Mouse (Mus musculus) liver, embryonic 15.5 days (tissue): ENCODE measurements around the gene Bcap29. TPM values are rescaled to one million over a fixed set of nuclear protein-coding genes. Genes with fewer than 3 reads are reported as not detected.
"Not testable (repeated sequence)": the region's sequence is repeated elsewhere in the genome, so short reads cannot be mapped to it uniquely, and the experiment has no call there.

Experiments used
- ATAC-seq: fragments of 200-750 bp; cut with Nextera tagmentation; 2 replicates; pipeline ENCODE4 v1.8.0; 2017; ENCODE audit warnings: moderate number of reproducible peaks, mild to moderate bottlenecking, moderate library complexity; ENCODE audit not compliant: insufficient read depth
- H3K27ac ChIP-seq: fragments of 300-500 bp; sonication (generic); replicated peaks from 2 replicates; pipeline ENCODE4 v1.5.1; 2015; ENCODE audit warnings: mild to moderate bottlenecking, inconsistent platforms
- H3K27me3 ChIP-seq: fragments of 300-500 bp; sonication (generic); 2 replicates; pipeline ENCODE4 v1.6.1; 2015; ENCODE audit warnings: mild to moderate bottlenecking, inconsistent platforms
- H3K36me3 ChIP-seq: fragments of 300-500 bp; sonication (generic); replicated peaks from 2 replicates; pipeline ENCODE4 v1.6.1; 2015; ENCODE audit warnings: moderate library complexity, mild to moderate bottlenecking, inconsistent platforms
- H3K4me1 ChIP-seq: fragments of 300-500 bp; sonication (generic); replicated peaks from 2 replicates; pipeline ENCODE4 v1.6.1; 2015; ENCODE audit warnings: inconsistent platforms
- H3K4me2 ChIP-seq: fragments of 300-500 bp; sonication (generic); 2 replicates; pipeline ENCODE4 v1.6.1; 2015; ENCODE audit warnings: moderate library complexity, mild to moderate bottlenecking, inconsistent platforms
- H3K4me3 ChIP-seq: fragments of 300-500 bp; sonication (generic); replicated peaks from 2 replicates; pipeline ENCODE4 v1.5.1; 2015; ENCODE audit warnings: mild to moderate bottlenecking, inconsistent platforms
- H3K9ac ChIP-seq: fragments of 300-500 bp; sonication (generic); 2 replicates; pipeline ENCODE4 v1.6.1; 2015; ENCODE audit warnings: moderate library complexity, mild to moderate bottlenecking, inconsistent platforms
- H3K9me3 ChIP-seq: fragments of 300-500 bp; sonication (generic); replicated peaks from 2 replicates; pipeline ENCODE4 v1.6.1; 2016; ENCODE audit warnings: inconsistent platforms
- WGBS: fragments of 180-500 bp; shearing (Covaris S2); methylation state at CpG from one replicate; pipeline ENCODE4 v1.1.7; 2015; ENCODE audit warnings: mixed read lengths; ENCODE audit not compliant: insufficient replicate concordance; 5-methylcytosine and 5-hydroxymethylcytosine counted together
- polyA plus RNA-seq: library from polyadenylated mRNA; unstranded; fragments of >200 nt; fragmentation: Nextera tagmentation; extraction: Ambion mirVana; gene quantifications from 2 replicates; pipeline ENCODE4 v1.2.1, GENCODE M21; 2015

Gene Bcap29
- 17.8 and 21.9 TPM in 2 replicates for polyA plus RNA-seq

DNA sequence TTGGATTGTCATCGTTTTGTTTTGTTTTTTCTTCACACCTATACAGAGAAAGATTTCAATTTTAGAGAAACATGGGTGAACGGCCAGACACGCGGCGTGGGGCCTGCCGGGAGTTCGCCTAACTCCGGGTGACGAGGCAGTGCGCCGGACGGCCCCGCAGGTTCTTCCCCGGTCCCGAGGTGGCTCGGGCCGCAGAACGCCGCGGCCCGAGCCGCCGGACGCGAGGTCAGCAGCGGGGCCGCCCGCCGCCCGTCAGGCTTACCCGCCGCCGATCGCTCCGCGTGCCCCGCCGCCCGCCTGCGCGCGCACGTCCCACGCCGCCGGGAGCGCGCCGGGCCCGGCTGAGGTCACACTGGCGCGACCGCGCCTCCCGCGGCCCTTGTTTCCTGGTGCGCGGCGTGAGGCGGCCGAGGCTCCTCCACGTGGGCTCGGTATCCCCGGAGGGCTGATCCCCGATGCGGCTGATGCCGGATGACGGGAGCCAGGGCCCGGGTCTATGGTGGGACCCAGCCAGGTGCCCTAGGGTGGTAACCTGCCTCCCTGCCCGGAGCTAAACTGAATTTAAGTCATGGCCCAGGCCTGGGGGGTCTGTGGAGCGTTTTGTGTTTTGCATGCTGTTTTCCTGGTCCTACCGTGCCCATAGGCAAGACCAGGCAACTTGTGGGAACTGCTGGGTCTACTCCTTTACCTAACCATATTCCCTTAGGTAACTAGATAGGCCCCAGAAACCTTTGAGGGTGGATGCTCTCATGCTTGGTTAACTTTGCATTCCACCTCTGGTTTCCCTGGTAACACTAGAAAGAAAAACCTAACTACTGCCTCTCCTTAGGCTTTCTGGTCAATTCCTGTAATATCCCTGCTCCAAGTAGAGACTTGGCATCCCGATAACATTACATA, at the start of gene Bcap29:
Gene Bcap29 (minus strand): TSS at position 316 of the 897 bp plus-strand sequence.
- H3K27ac ChIP-seq, result peak within 1 kb of the TSS; percentile 67; the same call in 1 of the 2 replicates
- H3K4me2 ChIP-seq, result peak within 1 kb of the TSS; percentile 95
- peaks cover 21% of the 10 kb centered on the region for H3K4me1 ChIP-seq
- ATAC-seq, result peak; percentile 92
- peak within 1 kb of the TSS; percentile 79 for H3K9ac ChIP-seq
- no peaks in the 10 kb centered on the region for H3K9me3 ChIP-seq
- H3K36me3 ChIP-seq, result no peaks in the 10 kb centered on the region
- H3K4me3 ChIP-seq, result peak within 1 kb of the TSS; percentile 71
- 1% methylated on average over 73 of the region's 73 CpGs for WGBS
- H3K27me3 ChIP-seq, result no peaks in the 10 kb centered on the region

DNA sequence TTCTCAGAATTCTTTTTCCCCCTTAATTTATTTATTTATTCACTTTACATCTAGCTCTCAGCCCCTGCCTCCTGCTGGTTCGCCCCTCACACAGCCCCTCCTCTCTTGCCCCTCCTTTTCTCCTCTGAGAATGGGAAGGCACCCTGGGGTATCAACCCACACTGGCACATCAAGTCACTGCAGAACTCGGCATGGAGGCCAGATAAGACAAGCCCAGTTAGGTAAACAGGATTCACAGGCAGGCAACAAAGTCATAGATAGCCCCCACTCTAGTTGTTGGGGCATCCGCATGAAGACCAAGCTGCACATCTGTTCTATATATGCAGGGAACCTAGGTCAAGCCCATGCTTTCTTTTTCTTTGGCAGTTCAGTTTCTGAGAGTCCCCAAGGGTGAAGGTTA, 32.7 kb upstream of the Bcap29 start:
- 45% methylated on average over 3 of the region's 3 CpGs for WGBS
- Histone ChIP-seq H3K36me3 (peaks cover 11% of the 10 kb centered on the region; the same call in 1 of the 2 replicates), H3K4me2 (no peak overlapping the region), H3K4me3 (no peak overlapping the region), H3K9ac (no peak overlapping the region), H3K4me1 (no peaks in the 10 kb centered on the region), H3K27me3 (no peaks in the 10 kb centered on the region), H3K9me3 (no peaks in the 10 kb centered on the region), H3K27ac (no peak overlapping the region)
- ATAC-seq, result no peak

DNA sequence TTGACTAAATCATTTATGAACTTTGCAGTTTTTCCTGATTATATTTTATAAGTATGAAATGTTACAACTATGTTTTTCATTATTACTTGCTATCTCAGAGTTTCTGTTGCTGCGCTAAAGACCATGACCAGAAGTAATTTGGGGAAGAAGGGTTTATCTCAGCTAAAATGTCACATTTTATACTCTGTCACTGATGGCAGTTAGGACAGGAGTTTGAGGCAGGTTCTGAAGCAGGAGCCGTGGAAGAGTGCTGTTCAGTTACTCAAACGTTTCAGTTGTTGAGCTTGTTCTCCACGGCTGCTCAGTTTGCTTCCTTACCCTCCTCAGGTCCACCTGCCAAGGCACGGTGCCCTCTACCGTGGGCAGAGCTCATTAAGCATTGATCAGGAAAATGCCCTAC, 31.5 kb upstream of the Bcap29 start:
- H3K4me1 ChIP-seq, result no peaks in the 10 kb centered on the region
- H3K27me3 ChIP-seq, result no peaks in the 10 kb centered on the region
- no peak overlapping the region for H3K4me2 ChIP-seq
- no peak overlapping the region for H3K9ac ChIP-seq
- ATAC-seq, result no peak
- WGBS, result 71% methylated on average over 6 of the region's 6 CpGs
- H3K9me3 ChIP-seq, result no peaks in the 10 kb centered on the region
- H3K27ac ChIP-seq, result no peak overlapping the region
- peaks cover 11% of the 10 kb centered on the region; the same call in 1 of the 2 replicates for H3K36me3 ChIP-seq
- H3K4me3 ChIP-seq, result no peak overlapping the region

DNA sequence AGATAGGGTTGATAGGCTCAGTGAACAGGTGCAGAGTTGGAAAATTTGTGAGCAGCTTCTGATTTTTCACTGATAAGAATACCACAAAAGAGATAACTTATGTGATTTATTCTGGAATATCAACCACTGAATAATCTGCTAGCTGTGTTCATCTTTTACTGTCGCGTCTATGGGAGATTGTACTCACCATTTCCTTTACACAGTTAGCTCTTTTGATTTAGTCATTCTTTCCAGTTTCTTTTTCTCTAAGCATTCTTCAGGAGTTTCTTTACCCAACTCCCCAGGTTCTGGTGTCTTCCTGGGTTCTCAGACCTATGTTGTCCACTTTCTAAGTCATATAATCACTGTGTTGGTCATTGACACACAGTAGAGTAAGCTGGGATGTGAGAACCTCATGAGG, 22.4 kb upstream of the Bcap29 start:
- H3K4me1 ChIP-seq, result peaks cover 10% of the 10 kb centered on the region
- no peaks in the 10 kb centered on the region for H3K9me3 ChIP-seq
- 83% methylated on average over 2 of the region's 2 CpGs for WGBS
- no peak overlapping the region for H3K27ac ChIP-seq
- H3K4me2 ChIP-seq, result no peak overlapping the region
- H3K9ac ChIP-seq, result no peak overlapping the region
- H3K27me3 ChIP-seq, result no peaks in the 10 kb centered on the region
- ATAC-seq, result no peak
- no peak overlapping the region for H3K4me3 ChIP-seq
- no peaks in the 10 kb centered on the region for H3K36me3 ChIP-seq

DNA sequence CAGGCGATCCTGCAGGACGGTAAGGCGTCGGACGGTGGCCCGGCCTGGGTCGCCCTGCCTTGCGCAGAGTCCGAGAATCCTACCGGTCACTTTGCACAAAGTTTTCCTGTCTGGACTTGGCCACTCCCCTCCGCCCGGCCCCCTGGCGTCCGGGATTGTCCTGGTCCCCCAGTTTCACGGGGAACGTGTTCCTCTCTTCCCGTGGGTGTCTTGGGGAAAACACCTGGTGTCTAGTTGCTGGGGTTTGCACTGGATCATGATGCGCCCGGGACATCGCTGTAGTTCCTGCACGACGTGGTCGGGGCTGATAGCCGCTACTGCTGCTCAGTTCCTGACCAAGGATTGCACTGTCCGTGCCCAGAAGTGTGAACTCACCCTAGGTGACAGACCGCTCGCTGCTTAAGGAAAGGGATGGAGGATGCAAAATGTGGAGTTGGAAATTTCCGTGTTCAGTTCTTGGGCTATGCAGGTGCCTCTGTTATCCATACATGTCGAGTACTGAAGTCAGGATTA, 20.6 kb upstream of the Bcap29 start:
- under 1% methylated on average over 29 of the region's 29 CpGs for WGBS
- peak overlapping the region; percentile 80 for H3K4me2 ChIP-seq

DNA sequence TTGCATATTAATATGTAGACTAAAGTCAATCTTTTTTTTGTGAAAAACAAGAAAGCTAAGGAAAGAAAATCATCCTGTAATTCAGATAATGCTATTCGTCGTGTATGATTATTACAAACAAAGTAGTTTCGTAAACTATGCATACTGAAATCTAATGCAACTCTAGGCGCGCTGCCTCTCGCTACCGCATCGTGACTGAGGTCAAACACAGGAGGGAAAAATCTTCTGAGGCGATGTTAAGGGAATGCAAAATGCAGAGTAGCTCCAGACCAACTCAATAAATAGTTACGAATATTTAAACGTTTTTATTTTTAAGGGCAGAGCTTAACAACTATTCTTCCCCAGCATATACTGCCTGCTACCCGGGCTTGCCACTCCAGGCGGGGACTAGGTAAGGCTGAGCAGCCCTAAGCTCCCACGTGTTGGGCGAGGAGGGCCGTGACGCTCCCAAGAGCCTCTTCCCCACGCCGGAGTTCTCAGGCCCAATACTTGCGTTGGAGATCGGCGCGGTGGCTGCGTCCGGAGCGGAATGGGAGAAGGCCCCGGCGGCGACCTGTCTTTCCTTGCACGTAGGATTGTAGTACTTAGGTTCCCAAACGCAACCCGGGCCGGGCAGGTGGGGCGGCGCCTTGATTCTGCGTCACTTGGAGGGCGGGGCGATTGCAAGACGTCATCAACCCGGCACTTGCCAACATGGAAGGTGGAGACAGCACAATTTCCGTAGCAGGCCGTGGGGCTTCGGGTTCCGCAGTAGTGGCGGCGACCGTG, 19.9 kb upstream of the Bcap29 start, which contains the start of the genes Dus4l and Cog5:
Gene Dus4l (minus strand): TSS at position 630 of the 768 bp plus-strand sequence.
Gene Cog5 (plus strand): TSS at position 673 of the 768 bp plus-strand sequence.
- H3K27me3 ChIP-seq, result no peaks in the 10 kb centered on the region
- under 1% methylated on average over 47 of the region's 47 CpGs for WGBS
- H3K9ac ChIP-seq, result peak within 1 kb of the TSS; percentile 84

More for the DNA sequence above, 20.6 kb upstream of the Bcap29 start:
- Histone ChIP-seq H3K4me1 (peaks cover 10% of the 10 kb centered on the region), H3K9me3 (no peaks in the 10 kb centered on the region), H3K4me3 (peak overlapping the region; percentile 93), H3K27ac (peak overlapping the region; percentile 66; the same call in 1 of the 2 replicates), H3K36me3 (no peaks in the 10 kb centered on the region), H3K9ac (peak overlapping the region; percentile 84), H3K27me3 (no peaks in the 10 kb centered on the region)
- ATAC-seq, result peak; percentile 72

DNA sequence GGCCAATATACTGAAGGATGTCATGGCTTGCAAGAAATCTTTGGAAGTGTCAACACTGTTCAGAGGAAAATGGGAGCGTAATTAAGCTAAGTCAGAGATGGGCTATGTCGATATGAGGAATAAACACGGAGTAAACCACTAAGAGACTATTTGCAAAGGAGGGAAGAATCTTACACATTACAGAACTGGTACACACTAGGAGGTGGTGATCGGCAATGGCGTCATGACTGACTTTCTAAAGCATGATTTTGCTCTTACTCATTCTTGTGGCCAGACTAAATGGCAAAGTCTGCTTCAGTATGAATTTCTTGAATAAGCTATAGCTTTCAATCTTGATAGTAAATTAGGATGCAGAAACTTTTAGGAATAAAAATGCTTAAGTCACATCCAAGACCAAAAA, 19.2 kb upstream of the Bcap29 start:
- no peak overlapping the region for H3K27ac ChIP-seq
- H3K9ac ChIP-seq, result no peak overlapping the region
- H3K4me3 ChIP-seq, result peak overlapping the region; percentile 93
- no peaks in the 10 kb centered on the region for H3K36me3 ChIP-seq
- peak overlapping the region; percentile 80 for H3K4me2 ChIP-seq
- ATAC-seq, result no peak
- WGBS, result 46% methylated on average over 5 of the region's 5 CpGs
- peaks cover 10% of the 10 kb centered on the region for H3K4me1 ChIP-seq
- no peaks in the 10 kb centered on the region for H3K27me3 ChIP-seq
- no peaks in the 10 kb centered on the region for H3K9me3 ChIP-seq

More for the DNA sequence above, 19.9 kb upstream of the Bcap29 start, which contains the start of the genes Dus4l and Cog5:
- ATAC-seq, result peak; percentile 92
- Histone ChIP-seq H3K36me3 (no peaks in the 10 kb centered on the region), H3K27ac (peak within 1 kb of the TSS; percentile 66), H3K4me2 (peak within 1 kb of the TSS; percentile 80), H3K9me3 (no peaks in the 10 kb centered on the region), H3K4me1 (peaks cover 10% of the 10 kb centered on the region), H3K4me3 (peak within 1 kb of the TSS; percentile 93)

DNA sequence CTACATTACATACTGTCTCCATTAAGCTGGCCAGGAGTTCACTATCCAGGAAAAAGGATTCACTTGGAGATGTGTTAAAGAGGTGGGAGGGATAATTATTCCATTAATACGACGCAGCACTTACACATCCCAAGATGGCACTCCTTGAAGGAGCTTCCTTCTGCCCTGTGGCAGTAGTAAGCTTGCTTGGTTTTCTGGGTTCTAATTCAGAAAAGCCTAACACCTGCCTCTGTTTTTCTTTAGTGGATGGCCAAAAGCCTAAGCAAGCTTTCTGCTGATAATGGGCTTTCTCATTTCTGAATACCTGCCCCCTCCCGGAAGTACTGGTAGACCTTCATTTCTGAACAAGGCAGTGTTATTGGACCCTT, 766 bp upstream of the Bcap29 start:
- Histone ChIP-seq H3K9ac (no peak overlapping the region), H3K27me3 (no peaks in the 10 kb centered on the region), H3K4me1 (peaks cover 21% of the 10 kb centered on the region), H3K9me3 (no peaks in the 10 kb centered on the region), H3K4me3 (0 out of 2 replicates have a peak overlapping the region, but pooled peaks have one; percentile 71), H3K4me2 (peak overlapping the region; percentile 95), H3K27ac (no peak overlapping the region), H3K36me3 (no peaks in the 10 kb centered on the region; the same call in 1 of the 2 replicates)
- ATAC-seq, result no peak
- 84% methylated on average over 3 of the region's 3 CpGs for WGBS

DNA sequence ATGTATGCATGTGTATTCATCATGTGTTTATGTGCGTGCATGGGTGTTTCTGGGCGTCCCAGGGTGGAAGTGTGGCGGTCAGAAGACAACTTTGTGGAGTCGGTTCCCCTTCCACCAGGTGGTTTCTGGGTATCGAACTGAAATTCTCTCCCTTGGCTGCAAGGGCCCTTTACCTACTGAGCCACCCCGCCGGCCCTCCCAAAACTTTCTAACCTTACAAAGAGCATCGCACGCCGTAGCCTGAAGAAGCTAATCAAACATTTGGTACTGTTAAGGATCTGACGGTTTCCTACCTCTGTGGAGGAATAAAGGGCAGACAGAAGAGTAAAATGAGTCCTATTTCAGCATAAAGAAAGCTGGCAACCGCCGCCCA, 502 bp downstream of the Bcap29 start:
- H3K9ac ChIP-seq, result peak overlapping the region; percentile 79
- no peaks in the 10 kb centered on the region for H3K36me3 ChIP-seq
- H3K27me3 ChIP-seq, result no peaks in the 10 kb centered on the region
- peaks cover 21% of the 10 kb centered on the region for H3K4me1 ChIP-seq
- 3% methylated on average over 13 of the region's 13 CpGs for WGBS
- H3K4me2 ChIP-seq, result peak overlapping the region; percentile 95
- H3K9me3 ChIP-seq, result no peaks in the 10 kb centered on the region
- peak overlapping the region; percentile 71 for H3K4me3 ChIP-seq
- peak; percentile 64 for ATAC-seq
- H3K27ac ChIP-seq, result peak overlapping the region; percentile 67; the same call in 1 of the 2 replicates

DNA sequence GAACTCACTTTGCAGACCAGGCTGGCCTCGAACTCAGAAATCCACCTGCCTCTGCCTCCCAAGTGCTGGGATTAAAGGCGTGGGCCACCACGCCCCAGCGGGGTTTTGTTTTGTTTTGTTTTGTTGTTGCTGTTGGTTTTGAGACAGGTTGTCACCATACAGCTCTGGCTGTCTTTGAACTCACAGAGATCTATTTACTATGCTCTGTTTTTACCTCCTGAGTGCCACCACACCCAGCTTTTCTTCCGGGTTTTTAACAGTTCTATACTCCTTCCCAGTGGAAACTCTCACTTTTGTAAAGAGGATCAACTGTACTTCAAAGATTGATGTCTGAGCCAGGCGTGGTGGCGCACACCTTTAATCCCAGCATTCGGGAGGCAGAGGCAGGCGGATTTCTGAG, 6.1 kb downstream of the Bcap29 start:
- H3K27ac ChIP-seq, H3K4me3 ChIP-seq, ATAC-seq, H3K4me2 ChIP-seq, H3K9me3 ChIP-seq, H3K9ac ChIP-seq, H3K4me1 ChIP-seq, H3K27me3 ChIP-seq: not testable (repeated sequence)
- peaks cover 14% of the 10 kb centered on the region; the same call in 1 of the 2 replicates for H3K36me3 ChIP-seq
- 78% methylated on average over 9 of the region's 9 CpGs for WGBS
